Mouse (Mus musculus) T-cell, adult 66 days (primary cell): ENCODE results near the gene B9d1. TPM values are rescaled to one million over a fixed set of nuclear protein-coding genes. Genes with fewer than 3 reads are reported as not detected.

Experiments
- total RNA-seq, 2 experiments: library from RNA; stranded (reverse); gene quantifications; 3 replicates in 1 of 2; 4 replicates in 1 of 2; pipeline ENCODE4 v1.2.4; 2023

Gene B9d1
- not detected for total RNA-seq

DNA sequence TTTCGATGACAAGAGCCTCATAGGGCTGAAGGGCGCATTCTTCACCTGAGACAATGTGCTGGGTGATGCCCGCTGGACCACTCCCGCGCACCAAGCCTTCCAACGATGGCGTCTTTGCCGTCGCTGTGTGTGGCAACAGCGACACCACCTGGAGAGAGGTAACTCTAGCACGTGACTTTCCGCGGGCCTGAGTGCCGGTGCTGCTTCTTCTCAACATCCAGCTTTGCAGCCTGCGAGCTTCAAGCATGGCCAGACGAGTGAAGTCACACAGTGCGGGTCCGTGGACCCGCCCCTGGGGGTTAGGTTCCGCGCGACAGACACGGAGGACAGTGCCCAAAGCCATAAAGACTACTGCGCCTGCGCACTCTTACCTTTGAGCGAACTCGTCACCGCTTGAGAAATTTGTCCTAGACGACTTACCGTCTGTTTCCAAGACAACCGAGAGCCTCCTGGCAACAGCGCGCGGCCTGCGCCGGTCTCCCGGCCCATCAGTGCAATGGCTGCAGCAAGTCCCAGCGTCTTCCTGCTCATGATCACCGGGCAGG lies at the start of gene B9d1:
Gene B9d1, plus strand, starts transcription at position 432 of the 545 bp plus-strand sequence.

DNA sequence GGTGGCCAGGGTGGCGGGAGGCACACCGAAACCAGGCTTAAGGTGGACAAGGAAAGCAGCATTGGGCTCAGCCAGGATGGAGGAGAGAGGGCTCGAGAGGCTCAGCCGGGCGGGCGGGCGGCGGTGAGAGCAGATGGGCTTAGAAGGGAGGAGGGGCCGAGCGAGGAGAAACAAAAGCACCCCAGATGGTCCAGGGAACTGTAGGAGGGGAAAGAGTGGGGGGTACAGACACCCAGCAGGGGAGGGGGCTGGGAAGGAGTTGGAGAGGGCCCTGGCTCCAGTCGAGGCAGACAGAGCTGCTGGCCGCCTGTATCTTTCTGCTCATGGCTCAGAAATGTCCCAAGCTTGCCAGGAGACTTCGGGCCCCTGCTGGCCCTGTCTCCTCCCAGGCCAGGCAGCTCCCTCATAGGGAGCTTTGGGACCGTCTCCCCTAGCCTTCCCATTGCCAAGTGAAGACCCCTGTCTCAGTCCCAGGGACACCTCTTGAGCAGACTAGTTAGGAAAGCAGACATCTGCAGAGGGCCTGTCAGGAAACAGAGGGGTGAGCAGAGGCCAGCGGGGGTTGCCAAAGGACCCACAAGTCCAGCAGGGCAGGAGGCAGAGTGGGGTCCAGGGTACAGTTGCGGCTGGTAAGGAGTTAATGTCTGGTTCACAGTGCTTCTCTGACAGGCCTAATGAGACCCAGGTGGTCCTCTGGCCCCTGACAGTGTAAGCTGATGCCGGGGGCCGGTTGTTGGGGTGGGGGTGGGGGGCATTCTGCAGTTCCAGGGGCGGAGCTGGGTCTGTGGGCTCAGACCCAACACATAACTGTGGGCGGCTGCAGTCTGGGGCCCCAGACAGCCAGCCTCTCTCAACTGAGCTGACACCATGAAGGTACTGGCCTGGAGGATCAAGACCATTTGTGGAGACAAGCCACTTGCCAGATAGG lies 20.1 kb upstream of the B9d1 start, which contains the start of gene Mfap4:
Gene Mfap4, plus strand, starts transcription at position 819 of the 928 bp plus-strand sequence.

DNA sequence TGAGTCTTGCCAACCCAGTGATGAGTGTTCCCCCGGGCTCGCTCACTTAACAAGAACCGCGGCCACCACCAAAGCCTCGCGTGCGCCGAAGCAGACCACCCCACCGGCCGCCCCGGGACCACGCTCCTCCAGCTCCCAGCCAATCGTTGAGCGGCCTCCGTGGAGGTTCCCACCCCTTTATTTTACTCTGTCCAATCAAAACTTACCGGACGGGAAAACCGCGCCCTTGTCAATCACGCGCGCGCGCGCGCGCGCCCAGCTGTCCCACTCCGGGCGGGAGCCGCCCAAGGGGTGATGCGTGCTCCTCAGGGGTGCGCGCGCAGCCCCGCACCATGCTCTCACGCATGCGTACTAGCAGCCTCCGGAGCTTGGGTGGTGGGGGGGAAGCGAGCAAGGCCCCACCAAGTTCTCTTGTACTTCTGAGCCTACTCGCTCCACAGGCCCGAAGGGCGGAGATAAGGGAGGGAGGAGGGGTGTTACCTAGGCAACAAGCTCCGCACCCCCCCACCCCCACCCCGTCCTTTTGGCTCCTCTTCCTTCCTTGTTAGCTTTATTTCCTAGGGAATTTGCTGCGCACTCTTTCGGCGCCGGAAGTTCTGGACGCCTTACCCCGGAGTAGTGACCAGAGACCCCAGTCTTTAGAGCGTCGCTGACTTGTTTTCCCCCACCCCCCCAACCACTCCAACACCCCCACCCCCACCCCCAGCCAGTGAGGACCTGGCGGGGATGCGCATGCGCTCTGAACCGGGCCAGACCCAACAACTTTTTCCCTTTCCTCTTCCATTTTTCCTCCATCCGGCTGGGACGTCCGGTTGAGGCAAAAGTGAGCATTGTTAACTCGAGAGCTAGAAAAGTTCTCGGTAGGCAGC lies 10.6 kb upstream of the B9d1 start, which contains the start of gene Mapk7:
Gene Mapk7, minus strand, starts transcription at position 278 of the 869 bp plus-strand sequence.

Other genes with a start within 250 kb of the B9d1 start
- 10 to 100 TPM; 57.3 to 57.6 TPM for gene Aldh3a2, start 237.7 kb upstream of the B9d1 start, total RNA-seq
- under 1 TPM in 1 of 2 experiments, not detected in 1; 0.24 TPM for gene Slc47a2, start 162.3 kb upstream of the B9d1 start, total RNA-seq
- gene Slc47a1, start 126.8 kb upstream of the B9d1 start, total RNA-seq: not detected
- not detected for gene Rnf112, start 51.0 kb upstream of the B9d1 start, total RNA-seq
- gene Mfap4, start 19.7 kb upstream of the B9d1 start, total RNA-seq: not detected
- 10 to 100 TPM; 18.4 to 19.8 TPM for gene Mapk7, start 10.7 kb upstream of the B9d1 start, total RNA-seq
- gene Epn2, start 74.5 kb downstream of the B9d1 start, total RNA-seq: 1 to 10 TPM; 1.3 to 2.5 TPM
- 100 to 1,000 TPM; 166 to 171 TPM for gene Grap, start 148.1 kb downstream of the B9d1 start, total RNA-seq
- gene Fam83g, start 178.9 kb downstream of the B9d1 start, total RNA-seq: 1 to 10 TPM in 1 of 2 experiments, under 1 TPM in 1; 0.61 to 2.0 TPM
- not detected for gene Slc5a10, start 215.7 kb downstream of the B9d1 start, total RNA-seq